Mouse (Mus musculus): ENCODE measurements around the gene Ap1s1.

DNA sequence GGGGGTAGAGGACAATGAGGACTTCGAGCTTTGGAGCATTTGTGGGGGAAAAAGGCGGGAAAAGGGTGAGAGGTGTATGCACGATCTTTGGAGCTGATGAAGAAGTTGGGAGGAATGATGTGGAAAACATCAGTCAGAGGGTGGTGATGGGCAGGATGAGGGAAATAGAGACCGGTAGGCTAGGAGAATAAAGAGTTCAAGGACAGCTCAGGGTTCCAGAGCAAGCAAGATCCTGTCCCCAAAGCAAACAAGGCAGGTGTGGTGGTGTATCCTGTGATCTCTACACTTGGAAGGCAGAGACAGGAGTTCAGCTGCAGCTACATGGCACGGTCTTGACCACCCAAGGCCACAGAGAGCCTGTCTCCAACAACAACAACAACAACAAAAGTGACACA, 386 bp upstream of the Ap1s1 start:
- TF ChIP-seq CTCF (IDR thresholded peaks at IDR 0.05; ENCODE audit: insufficient read depth, low read depth, low read length), result no peak
- no peak for TF ChIP-seq POLR2A (IDR thresholded peaks at IDR 0.05; ENCODE audit: insufficient read depth, low read depth, low read length)

Data from olfactory bulb, adult 2 months (tissue).